Mouse (Mus musculus): ENCODE data around the gene Ncoa3. TPM values are rescaled to one million over a fixed set of nuclear protein-coding genes. Genes with fewer than 3 reads are reported as not detected.
"Not testable (repeated sequence)": the region's sequence is repeated elsewhere in the genome, so short reads cannot be mapped to it uniquely, and the experiment has no call there.

Gene Ncoa3
- polyA plus RNA-seq, 1 experiment = 34.9 TPM

DNA sequence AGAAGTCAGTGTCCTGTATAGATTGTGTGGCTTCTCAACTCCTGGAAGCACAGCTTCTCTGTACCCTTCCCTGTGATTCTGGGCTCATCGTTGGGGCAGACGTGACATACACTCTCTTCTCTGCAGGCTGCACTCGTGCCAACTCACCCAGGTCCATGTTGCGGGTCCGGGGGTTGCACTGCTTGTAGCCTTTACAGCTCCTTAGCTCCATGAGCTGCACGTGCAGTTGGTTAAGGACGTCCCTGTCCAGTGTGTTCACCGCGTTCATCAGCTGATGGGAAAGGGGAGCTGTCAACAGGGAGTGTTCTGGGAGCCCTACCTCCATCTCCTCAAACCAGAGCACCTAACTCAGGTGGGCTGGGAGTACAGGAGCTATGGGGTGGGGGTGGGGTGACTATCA is 84.9 kb downstream of the Ncoa3 start:
- no peak for DNase-seq (ENCODE audit: low spot score)

GRCm38 (mm10) chr2:166079231-166079630 is 86.8 kb downstream of the Ncoa3 start:
- no peak for DNase-seq (ENCODE audit: low spot score)

- DNase-seq (ENCODE audit: low spot score) = peak; percentile 37
Observed at GRCm38 (mm10) chr2:166079961-166080885, 87.8 kb downstream of the Ncoa3 start.

- DNase-seq (ENCODE audit: low spot score) = peak; percentile 43
Observed at GRCm38 (mm10) chr2:166080967-166081750, 88.7 kb downstream of the Ncoa3 start.

- DNase-seq (ENCODE audit: low spot score) = peak; percentile 57
Observed at GRCm38 (mm10) chr2:166082193-166082592, 89.8 kb downstream of the Ncoa3 start.

DNA sequence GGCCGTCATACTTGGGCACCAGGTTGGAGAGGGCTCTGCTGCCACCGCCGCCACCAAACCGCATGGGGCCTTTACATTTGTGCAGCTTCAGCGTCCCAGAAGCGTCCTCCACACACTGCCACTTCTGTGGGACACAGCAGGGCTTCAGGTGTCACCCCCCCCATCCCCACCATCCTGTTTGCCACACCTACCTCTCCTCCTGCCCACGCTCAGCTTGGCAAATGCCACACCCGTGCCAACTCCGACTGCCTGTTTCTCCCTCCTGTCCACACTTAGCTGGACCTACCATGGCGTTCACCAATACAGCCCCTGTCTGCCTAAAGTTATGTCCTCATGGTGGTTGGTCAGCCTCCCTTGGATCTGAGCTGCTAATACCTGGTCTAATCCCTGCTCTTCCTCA is 90.2 kb downstream of the Ncoa3 start:
- no peak for DNase-seq (ENCODE audit: low spot score)

DNA sequence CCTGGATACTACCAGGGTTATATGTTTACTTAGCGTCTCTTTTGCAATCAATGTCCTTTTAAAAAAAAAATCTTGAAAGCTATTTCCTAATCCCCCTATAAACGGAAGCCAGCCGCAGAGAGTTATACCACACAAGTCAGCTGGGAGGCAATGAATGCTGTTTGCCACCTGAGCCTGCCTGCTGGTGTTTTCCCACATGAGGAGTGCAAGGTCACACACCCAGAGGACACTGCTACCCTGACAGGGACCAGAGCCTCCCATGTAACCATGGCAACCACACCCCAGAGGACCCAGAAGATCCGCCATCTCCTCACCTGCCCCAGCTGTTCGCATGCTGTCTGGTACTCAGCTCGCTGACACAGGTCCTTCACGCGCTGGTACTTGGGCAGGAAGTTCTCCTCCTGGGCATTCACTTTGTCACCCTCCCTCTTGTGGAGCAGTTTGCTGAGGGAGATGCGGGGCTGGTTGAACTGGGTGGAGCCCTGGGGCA is 91.2 kb downstream of the Ncoa3 start:
- DNase-seq (ENCODE audit: low spot score) = no peak

- no peak for DNase-seq (ENCODE audit: low spot score)
Observed at GRCm38 (mm10) chr2:166084111-166084510, 91.7 kb downstream of the Ncoa3 start.

DNA sequence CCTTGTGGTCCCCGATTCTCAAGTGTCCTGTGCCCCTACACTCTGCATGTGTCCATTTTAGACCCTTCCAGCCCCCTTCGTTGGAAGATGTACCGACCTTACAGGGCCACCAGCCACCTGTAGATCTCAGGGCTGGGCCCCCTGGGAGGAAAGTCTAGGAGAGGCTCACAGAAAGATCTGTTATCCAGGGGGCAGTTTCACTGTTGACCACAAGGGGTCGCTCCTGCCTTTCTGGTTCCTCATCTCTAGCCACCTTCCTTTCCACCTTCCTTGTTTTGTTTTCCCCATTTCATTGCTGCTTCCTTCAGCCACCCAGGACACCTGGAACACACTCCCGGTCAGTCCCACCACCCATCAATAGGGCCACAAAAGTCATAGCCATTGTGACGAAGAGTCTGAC is 92.5 kb downstream of the Ncoa3 start:
- not testable (repeated sequence) for DNase-seq (ENCODE audit: low spot score)

- no peak for DNase-seq (ENCODE audit: low spot score)
Observed at GRCm38 (mm10) chr2:166085780-166086179, 93.3 kb downstream of the Ncoa3 start.

DNA sequence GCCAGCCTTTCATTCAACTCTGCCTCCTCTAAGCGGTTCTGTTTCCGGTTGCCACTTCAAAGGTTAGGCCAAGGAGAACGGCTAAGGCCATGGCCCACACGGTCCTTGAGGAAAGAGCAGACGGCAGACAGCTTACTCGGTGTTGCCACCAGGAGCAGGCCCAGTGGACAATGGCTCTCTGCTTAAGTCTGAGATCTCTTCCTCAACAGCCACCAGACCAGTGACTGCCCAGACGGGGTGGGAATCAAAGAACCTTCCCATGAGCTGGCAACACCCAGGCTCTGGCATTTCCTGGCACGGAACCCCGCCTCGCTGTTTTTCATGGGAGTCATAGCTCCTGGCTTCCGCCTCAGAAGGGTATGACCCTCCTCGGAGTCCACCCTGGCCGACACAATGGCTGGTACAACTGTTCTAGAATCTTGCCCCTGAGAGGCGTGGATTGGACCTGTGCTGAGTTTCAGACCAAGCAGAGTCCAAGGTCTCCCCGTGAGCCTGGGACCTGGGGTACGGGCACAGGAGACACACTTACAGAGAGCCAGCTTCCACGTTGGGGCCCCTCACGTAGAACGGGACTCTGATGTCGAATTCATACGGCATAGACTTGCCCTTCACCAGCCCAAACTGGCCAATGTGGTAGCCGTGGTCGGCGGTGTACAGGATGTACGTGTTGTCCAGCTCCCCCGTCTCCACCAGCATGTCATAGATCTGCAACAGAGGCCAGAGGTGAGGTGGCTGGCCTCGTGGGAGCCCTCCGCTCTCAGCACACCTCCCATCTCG is 94.2 kb downstream of the Ncoa3 start:
- DNase-seq (ENCODE audit: low spot score) = no peak

GRCm38 (mm10) chr2:166088991-166089390 is 96.6 kb downstream of the Ncoa3 start:
- DNase-seq (ENCODE audit: low spot score) = no peak

DNA sequence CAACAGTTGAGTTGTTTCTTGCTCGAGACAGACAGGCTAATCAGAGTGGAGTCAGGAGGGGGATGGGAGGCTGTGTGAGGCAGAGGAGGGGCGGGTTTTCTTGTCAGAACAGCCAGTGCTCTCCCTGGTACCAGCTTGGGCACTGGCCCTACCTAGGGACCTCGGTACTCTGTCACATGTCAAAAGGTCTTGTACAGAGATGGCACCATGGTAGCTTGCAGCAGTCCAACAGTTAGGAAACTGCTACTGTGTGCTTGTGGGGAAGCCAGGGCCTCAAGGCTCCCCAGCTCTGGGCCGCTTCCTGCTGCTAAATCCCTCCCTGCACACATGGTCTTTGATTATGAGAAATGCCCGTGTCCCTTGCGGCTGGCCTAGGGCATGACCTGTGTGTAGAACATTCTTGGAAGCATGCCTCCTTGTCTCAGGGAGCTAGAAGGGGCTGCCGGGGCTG is 97.7 kb downstream of the Ncoa3 start:
- DNase-seq (ENCODE audit: low spot score) = no peak

DNA sequence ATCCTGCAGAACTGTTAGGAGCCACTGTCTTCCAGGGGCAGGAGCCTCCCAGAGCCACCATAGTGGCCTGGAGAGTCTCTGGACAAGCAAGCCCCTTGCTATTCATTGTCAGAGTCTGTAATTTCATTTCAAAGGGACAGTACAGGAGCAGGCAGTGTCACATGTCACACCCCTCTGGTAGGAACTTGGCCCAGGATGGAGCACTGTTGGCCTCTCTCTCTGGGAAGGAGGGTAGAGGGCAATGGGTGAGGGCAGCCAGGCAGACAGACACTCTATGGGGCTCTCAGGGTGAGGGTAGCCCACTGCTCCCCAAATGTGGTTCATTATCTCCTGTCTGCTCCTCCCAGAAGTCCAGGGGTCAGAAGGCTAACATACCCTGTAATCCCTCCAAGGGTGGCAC is 99.2 kb downstream of the Ncoa3 start:
- DNase-seq (ENCODE audit: low spot score) = no peak

- DNase-seq (ENCODE audit: low spot score) = no peak
Observed at GRCm38 (mm10) chr2:166092412-166092811, 100.0 kb downstream of the Ncoa3 start.

DNA sequence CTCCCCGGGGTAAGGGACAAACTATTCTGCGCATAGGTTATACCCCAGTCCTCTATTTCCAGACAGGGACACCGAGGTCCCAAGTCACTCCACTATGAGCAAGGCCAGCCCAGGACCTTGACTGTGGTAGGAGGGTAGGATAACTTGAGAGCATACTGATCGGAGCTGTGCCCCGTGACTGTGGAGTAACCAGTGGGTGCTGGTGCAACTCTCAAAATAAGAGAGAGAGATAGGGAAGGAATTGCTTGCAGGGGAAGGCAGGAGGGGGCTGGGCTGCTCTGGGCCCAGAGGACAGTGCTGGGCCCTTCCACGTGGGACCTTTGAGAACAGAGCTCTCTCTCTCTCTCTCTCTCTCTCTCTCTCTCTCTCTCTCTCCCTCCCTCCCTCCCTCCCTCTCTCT is 103.9 kb downstream of the Ncoa3 start:
- DNase-seq (ENCODE audit: low spot score) = no peak

DNA sequence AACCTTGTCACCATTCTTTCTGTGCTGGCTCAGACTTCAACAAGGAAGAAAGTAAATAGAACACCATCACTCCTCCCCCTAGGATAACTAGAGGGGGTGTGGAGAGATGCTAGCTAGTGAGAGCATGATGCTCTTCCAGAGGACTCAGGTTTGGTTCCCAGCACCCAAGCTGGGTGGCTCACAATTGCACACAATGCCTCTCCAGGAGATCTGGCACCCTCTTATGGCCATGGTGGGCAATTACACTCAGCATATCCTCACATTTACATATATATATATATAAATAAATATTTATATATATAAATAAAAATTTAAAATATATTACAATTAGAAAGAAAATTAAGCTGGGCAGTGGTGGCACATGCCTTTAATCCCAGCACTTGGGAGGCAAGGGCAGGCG is 104.4 kb downstream of the Ncoa3 start:
- DNase-seq (ENCODE audit: low spot score) = no peak

GRCm38 (mm10) chr2:166097443-166098291 is 105.2 kb downstream of the Ncoa3 start:
- no peak for DNase-seq (ENCODE audit: low spot score)

DNA sequence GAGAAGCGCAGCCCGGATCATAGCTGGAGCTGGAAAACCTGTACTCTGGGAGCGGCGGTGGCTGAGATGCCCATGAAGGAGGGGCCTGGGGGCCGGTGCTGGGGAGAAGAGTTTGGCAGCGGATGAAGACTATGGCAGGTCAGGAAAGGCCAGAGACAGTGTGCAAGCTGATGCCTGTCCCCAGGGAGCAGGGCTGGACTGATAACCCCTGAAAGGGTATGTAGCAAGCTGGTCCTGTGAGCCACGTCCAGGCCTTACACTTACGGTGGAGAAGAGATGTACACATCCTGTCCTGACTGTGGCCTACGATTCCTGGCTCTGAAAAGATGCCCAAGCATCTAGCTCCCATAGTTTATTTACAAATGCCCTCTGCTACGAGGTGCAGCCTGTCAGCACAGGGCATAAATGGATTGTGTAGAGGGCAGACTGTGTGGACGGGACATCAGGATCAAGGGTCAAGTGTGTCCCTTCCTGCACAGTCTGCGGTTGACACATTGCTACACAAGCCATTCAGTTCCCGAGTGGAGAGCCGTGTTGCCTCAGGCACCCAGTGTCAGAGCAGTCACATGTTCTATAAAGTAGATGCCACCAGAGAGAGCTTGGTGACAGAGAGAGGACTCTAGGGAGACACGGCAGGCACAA is 106.0 kb downstream of the Ncoa3 start:
- no peak for DNase-seq (ENCODE audit: low spot score)

Measured in urinary bladder, adult 2 months (tissue).